Mouse (Mus musculus) common myeloid progenitor, adult 5-6 weeks (primary cell): ENCODE measurements at regions not wholly inside any gene's neighbourhood (a gene's known extent, or its start where the extent isn't known, plus 50 kb on each side); places are given as distances from the start of the nearest gene placed in this dataset.

Experiments
- ATAC-seq: replicated peaks from 2 replicates; pipeline ENCODE4 v1.8.0; 2016; ENCODE audit warnings: low read depth, mild to moderate bottlenecking, moderate TSS enrichment, inconsistent platforms; ENCODE audit not compliant: poor library complexity, severe bottlenecking

DNA sequence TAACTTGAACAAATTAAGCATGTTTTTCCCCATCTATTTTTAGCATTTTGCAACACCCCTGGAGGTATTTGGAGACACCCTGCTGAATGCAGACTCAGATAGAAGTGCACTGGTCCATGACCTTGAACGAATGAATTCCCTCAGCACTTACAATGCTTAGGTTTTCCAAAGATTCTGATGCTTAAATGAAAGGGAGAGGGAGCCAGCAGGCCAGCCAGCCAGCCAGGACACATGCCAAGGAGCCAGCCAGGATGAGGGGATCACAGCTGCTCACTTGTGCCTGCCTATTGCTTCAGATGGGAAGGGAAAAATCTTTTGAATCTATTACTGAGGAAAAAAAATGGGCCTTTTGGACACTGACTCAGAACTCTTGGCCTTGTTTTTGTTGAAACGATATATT lies 750.0 kb upstream of the 2610301B20Rik start:
- no peak for ATAC-seq

DNA sequence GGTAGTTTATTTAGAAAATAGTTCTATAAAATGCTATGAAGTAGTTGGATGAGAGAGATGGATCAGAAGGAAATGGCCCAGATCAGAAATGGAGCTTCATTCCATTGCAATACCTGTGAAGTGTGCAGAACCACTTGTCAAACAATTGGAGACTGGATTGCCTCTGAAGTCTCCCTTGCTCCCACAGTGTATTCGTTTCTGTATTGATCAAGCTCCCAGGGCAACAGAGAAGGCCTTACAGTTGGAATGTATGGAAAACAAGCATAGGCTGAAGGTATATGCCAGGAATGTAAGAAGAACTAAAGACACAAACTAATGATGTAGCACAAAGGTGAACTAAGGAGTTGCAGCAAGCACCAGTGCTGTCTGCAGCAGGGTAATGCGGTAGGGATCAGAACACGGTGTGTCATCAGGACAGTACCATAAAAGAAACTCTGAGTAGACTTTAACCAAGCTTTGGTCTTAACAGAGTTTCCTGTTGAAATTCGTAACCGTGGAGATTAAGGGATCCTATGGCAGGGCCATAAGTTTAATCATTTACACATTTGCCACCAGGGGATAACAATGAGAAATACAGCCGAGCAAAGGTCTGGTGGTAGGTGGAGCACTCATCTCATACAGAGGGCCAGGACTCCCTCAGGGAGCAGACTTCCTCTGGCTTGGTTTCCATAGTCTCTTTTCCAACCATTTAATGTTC lies 732.9 kb upstream of the 2610301B20Rik start:
- ATAC-seq, result no peak

DNA sequence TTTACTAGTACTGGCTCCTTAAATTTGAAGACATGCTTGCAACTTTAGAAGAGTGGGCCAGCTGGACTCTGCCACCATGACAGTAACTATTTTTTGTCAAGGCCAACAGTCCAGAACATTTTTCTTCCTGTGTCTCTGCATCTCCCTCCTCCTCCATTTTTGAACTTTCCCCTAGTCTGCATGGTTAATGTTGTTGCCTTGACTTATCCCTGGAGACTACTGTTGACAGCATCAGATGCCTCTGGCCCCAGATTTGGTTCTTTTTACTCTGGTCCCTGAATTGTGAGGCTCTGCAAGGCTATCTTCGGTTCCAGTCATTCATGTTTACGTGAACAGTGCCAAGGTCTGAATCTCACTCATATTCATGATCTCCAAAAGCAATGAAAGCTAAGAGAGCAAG lies 724.4 kb upstream of the 2610301B20Rik start:
- ATAC-seq, result no peak

DNA sequence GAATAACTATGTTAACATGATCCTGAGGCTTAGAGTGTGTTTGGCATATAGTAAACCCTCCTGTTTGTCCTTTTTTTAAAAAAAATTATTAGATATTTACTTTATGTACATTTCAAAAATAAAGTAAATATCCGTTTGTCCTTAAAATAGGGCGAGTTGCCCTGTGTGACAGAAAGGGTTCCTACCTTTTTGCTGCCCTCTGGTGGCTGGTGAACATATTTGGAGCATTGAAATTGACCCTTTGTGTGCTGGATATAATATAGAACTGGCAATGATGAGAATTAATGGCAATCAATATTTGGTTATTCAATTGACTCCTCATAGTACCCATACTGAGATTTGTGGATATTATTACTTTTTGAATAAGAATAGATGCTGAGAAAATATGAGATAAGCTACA lies 723.8 kb upstream of the 2610301B20Rik start:
- 0 out of 2 replicates have a peak, but pooled peaks have one; percentile 54 for ATAC-seq

DNA sequence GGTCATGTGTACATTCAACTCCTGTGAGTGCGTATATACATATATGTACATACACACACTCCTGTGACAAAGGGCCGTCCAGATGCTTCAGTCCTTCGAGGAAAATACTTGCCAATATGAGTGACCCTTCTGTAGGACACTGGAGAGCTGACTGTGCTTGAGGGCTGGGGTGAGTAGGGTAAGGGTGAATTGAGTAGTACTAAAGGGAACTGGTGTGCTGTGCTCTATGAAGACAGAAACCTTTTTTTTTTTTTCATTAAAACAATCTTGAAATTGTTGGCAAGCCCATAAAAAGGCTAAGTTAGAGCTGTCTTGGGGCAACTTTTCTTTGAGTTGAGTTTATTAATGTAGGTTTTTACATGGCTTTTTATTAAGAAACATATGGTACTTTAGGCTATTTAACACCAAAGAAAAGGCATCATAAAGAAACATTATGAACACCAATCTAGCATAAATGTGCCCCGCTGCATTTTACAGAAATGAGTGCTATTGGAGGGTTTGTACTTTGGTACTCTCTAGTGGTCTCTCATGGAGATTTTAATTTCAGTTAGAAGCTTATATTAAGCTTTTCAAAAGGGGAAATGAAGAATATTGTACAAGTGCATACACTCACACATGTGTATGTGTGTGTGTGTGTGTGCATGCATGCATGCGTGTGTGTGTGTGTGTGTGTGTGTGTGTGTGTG lies 718.5 kb upstream of the 2610301B20Rik start:
- ATAC-seq, result no peak

DNA sequence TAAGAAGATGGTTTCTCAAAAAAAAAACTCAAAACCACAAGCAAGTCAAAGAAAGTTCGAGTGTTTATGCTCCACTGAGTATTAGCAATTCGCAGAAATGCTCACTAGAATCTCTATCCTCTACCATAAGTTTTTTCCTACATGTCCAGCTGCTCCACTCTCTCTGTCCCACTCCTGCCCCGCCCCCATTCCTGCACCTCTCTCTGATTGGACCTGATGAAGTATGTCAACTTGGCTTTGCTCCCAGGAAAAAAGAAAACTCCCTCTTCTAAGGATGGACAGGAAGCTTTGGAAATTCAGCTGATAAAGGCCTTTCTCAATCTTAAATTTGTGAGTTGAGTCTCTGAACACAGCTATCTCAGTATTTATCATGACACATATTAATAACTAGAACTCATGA lies 684.4 kb upstream of the 2610301B20Rik start:
- no peak for ATAC-seq

DNA sequence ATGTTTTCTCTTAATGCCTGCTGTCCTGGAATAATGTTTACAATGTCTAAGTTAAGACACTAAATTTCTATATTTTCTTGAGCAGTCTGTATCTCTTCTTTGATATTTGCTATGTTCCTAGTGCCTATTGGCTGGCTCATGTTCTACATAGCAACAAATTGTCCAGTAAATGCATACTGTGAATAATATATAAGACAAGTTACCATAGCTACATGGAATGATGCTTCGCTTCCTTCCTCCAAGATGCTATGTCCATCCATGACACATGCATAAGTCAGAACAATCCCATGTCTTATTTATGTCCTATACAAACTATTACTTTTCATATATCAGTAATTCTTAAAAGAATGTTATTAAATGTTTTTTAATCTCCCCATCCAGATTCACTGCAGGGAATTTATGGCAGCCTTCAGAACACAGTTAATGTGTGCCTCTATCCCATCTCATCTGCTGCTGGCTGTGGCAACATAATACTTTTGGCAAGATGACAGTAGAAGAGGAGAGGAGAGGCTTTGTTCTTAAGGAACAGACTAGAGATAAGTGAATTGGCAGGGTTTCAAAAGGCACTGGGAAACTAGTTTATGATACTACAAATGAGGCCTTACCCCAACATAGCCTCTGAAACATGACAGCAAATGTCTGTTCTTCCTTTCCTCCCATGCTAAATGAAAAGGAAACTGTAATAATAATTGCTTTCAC lies 676.9 kb upstream of the 2610301B20Rik start:
- ATAC-seq, result no peak

DNA sequence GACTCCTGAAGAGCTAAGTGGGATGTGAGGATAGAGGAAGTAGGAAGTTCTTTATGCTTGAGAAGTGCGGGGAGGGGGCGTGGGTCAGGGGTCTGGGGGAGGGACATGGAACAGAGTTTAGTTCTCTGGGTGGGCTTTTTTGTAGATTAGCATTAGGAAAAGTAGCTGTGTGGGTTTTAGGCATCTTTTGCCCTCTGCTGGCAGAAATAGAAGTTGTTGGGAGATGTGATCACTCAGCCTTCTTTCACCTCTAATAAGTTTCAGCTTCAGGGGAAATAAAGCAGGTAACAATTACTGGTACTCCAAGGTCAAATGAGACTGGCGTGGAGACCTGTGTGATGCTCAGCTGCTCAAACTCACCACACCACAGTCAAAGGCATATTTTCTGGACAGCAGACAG lies 672.5 kb upstream of the 2610301B20Rik start:
- ATAC-seq, result no peak

DNA sequence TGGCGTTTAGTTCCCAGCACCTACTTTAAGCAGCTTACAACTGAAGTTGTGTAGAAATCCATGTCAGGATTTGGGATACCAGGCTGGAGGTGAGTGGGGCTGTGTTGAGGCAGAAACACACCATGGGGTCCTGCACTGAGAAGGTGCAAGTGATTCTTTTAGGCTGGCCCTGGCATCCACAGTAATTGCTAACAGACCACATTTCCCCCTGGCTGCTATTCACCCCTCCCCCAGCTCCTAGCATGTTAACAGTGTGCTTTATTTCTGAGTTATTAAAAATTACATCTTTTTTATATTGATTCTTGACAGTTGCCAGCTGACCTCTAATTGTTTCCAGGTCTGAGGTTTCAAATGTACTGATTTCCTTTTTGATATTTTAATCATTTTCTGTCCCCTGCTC lies 670.1 kb upstream of the 2610301B20Rik start:
- no peak for ATAC-seq

DNA sequence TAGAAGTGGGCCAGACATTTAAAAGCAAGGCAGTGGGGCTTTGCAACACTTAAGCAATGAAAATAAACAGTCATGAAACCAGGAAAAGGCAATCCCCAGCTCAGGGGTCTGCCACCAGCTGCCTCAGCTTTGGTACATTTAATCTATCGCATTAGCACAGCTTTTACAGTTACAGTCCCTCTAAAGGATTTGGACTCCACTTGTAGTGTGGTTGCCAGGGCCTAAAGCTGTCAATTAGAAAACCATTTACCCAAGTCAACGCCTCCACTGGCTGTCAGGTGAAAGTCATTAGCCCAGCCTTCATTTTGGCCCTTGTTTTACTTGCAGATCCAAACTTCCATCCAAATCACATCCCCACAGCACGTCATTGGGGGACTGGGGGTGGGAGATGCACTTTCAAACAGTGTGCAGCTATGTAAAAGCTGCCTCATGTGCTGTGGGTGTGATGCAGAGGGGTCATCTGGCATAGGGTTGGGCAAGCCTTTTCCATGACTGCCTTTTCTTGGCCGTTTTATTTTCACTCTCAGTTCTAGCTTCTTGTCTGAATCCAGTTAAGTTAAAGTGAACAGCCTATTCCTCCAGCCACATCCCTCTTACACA lies 664.9 kb upstream of the 2610301B20Rik start:
- ATAC-seq, result no peak

DNA sequence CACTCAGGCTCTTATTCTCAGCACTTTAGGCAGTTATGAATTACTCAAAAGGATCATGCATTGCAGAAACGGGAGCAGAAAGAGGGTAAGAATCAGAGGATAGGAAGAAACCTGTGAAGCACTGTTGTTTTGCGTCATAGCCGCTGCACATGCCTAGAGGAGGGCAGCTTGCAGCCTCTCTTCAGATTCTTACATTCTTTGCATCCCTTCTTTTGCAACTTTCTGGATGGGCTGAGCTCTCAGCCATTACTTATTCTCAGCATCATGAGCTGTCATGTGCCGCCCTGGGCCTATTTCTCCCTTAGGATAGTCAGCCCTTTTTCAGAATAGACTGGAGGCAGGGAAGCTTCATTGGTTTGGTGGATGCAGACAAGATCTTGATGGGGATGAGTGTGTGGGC lies 663.0 kb upstream of the 2610301B20Rik start:
- no peak for ATAC-seq

DNA sequence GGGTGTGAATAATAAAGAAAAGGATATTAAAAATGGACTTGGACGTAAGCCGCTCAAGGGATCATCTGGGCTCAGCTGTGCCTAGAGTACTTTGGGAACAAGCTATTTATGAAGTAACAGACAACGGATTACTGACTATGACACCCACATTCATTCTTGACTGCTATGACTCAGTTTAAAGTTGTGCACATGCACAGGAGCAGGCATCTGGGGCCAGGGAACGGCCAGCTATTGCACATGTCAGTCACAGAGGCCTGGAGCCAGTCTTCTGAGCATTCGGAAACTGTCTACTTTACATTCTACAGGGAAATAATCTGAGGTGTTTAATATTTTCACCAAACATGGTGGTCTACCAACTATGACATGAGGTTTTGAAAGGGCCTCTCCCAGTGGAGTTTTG lies 639.0 kb upstream of the 2610301B20Rik start:
- no peak for ATAC-seq

DNA sequence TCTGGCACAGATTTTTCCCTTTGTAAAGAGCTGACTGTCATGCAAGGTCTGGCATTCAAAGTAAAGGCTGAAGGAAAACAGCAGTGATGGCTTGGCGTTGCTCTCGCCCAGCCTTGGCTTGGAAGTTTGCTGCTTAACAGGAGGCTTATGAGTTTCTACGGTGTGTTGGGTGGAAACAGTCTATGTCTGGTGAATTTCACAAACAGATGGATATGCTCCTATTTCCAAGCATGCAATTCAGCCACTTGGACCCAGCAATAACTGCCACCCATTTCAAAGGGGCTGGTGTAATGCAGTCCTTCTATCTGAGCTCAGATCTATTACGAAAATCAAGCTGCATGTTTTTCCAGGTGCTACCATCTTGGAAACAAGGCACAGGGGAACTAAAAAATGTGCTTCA lies 632.2 kb upstream of the 2610301B20Rik start:
- no peak for ATAC-seq

DNA sequence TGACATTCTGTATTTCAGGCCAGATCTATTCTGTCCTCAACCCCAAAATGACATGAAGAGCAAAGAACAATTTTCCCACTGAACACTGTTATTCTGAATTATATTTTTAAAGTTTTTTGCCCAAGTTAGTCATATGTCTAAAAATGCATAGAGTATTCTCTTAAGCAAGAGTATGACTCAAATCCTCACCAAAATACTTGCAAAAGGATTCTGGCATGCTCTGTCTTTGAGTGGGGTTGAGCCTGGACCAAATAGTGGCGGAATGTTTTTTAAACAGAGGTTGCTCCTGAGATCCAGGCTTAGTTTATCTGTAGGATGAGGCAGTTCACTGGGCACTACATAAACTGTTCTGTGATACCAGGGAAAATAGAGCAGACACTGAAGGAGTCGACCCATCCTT lies 631.4 kb upstream of the 2610301B20Rik start:
- no peak for ATAC-seq

DNA sequence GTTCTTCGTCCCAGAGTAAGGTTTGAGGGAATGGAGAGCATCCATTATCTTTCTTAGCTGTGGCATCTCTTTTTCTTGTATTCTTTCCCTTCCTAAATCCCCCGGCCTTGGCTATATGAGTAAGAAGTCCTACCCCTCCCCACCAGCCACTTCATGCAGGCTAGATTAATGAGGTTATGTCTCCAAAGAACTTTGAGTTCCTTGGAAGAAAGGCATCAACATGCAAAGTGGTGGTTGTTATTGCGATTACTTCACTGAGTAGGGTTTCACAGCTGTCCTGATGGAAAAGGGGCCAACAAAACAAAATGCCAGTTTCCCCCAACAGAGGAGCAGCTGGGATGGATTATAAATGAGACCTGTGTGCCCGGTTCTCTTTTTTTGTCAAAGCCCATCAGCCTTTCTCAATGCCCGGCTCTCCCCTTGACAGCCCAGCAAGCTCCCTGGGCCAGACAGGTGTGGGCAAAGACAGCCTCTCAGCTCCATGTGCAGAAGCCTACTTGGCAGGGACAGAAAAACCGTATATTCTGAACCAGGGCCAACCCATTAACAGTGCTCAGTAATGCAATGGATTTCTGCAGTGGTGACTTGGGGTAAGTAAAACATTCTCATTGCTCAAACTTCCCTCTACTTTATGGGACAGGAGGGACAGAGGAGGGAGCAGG lies 620.1 kb upstream of the 2610301B20Rik start:
- ATAC-seq, result no peak

DNA sequence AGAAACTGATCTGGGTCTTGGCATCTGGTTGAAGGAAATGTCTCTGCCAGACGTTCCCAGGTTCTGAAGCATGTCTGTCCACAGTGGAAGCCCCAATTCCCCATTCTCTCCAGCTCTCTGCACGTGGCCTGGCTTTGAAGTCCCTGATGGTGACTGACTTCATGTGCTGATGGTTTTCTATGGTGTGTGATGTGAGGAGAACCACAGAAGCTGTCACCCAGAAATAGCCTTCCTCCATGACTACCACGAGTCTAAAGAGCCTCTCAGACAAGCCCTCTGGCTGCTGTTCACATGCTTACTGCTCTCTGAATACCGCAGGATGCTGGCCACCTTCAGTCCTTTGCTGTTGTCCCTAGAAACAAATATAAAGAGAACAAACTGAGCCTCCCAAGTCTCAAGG lies 616.8 kb upstream of the 2610301B20Rik start:
- no peak for ATAC-seq

DNA sequence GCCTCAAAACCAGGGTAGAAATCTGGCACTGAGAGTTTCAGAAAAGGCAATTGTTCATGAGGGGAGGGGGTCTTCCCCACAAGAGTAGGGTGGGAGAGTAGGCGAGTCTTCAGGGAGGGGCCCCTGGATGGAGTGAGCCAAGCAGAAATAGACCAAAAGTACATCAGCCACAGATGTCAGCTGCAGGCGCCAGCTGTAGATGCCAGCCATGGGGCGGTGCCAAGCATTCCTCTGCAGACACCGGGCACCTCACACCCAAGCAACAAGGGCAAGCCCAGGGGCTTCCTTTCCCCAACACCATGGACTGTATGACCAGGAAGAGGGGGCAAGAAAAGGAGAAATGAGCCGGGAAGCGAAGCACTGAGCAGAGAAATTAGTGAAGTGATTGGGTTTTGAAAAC lies 613.9 kb upstream of the 2610301B20Rik start:
- ATAC-seq, result no peak

DNA sequence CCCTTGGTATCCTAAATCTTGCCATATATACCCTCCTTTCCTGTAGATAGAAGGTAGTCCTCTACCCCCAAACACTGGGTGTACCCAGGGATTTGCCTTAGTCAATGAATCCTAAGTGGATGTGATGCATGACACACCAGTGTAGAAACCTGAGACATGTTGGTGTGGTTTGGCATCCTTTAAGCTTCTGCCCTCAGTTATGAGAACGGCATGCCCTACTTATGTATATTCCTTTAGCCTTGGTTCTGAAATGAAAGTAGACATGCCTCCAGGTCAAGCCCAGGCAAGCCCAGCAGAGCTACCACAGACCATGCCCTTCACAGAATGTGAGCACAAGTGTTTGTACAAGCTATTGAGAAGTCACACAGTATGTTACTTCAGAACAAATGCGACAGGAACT lies 608.4 kb upstream of the 2610301B20Rik start:
- ATAC-seq, result no peak

DNA sequence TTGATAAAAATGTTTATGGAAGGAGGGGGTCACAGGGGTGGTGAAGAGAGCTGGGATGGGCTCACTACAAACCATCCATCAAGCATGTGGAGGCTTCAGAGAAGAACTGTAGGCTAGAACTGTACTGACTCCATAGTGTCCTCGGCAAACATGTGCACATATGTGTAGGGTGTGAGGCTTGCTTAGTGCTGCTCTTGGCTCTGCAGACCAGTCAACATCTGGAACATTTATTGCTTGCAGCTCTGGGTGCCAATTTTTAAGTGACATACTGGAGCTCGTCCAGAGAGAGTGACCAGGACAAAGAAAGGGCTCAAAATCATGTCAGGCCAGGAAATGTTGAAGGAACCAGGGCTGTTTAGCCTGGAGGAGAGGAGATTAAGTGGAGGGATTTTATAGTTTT lies 588.7 kb upstream of the 2610301B20Rik start:
- no peak for ATAC-seq

DNA sequence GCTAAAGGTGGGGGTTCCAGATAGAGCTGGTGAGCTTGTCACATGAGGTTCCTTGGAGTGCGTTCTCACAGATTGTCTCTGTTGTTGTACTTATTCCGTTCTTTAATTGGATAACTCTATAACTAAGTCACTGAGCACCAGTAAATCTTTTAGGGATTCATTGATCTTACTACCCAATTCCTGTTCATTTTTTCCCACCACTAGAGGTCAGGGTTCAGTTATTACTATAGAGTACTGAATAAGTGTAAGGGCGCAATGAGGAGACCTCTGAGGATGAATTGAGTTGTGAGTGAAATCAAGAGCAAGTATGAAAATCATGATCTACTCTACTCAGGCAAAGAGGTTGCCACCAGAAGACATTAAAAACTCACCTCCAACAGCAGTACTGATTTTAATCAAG lies 584.0 kb upstream of the 2610301B20Rik start:
- ATAC-seq, result 0 out of 2 replicates have a peak, but pooled peaks have one; percentile 36
